Comparison of ENCODE assay signal across 9 mouse cellular contexts in genomic region chr8:70964159-70964558, GRCm38 (mm10). TPM values are rescaled to one million over a fixed set of nuclear protein-coding genes. Genes with fewer than 3 reads are reported as not detected.
A peak's percentile ranks its signal among the peaks of the same experiment; 100 is the strongest.
DNase-seq lines count a peak whose midpoint lies in the region; ATAC-seq and TF ChIP-seq lines count a peak whose summit lies in the region.
"Had no signal": no experiment of that assay in that cellular context is flagged by ENCODE, and none has a peak within 500 bp of the region (broad histone marks: within the 10 kb centered on the region; RNA-seq: fewer than 3 reads in every experiment).

No protein-coding gene starts in this region.

- H3K9ac ChIP-seq in hindbrain, postnatal 0 days (replicated peaks; ENCODE audit: low read length), result no peak overlapping the region
- H3K9ac ChIP-seq in hindbrain, embryonic 16.5 days (ENCODE audit: low read depth, low read length), result no peak overlapping the region
- H3K9ac ChIP-seq in limb, embryonic 15.5 days, result no peak overlapping the region

- 6% methylated on average over 3 of the region's 3 CpGs for WGBS in hindbrain, postnatal 0 days
- WGBS in hindbrain, embryonic 16.5 days, result 6% methylated on average over 3 of the region's 3 CpGs
- WGBS in limb, embryonic 15.5 days, result 4% methylated on average over 3 of the region's 3 CpGs

- DNase-seq in hindbrain, postnatal 0 days (ENCODE audit: low spot score), result peak; percentile 12
- no peak for DNase-seq in G1E (ENCODE audit: low spot score)
- peak; percentile 10 for DNase-seq in cerebellum, adult 11-12 months
- DNase-seq in heart, postnatal 10 days, result peak; percentile 29 to 43
- DNase-seq in spleen, postnatal 4 days (ENCODE audit: low spot score in 2 of 2), result peak; percentile 31 to 66

- no peaks in the 10 kb centered on the region for H3K36me3 ChIP-seq in hindbrain, postnatal 0 days (ENCODE audit: insufficient read depth, low read length)
- H3K36me3 ChIP-seq in hindbrain, embryonic 16.5 days (ENCODE audit: control insufficient read depth, insufficient read depth, low read length), result no peaks in the 10 kb centered on the region
- H3K36me3 ChIP-seq in G1E (replicated peaks), result no peaks in the 10 kb centered on the region
- H3K36me3 ChIP-seq in limb, embryonic 15.5 days, result no peaks in the 10 kb centered on the region

- no peak overlapping the region for H3K27ac ChIP-seq in hindbrain, postnatal 0 days
- no peak overlapping the region for H3K27ac ChIP-seq in hindbrain, embryonic 16.5 days (ENCODE audit: low read depth, low read length)
- H3K27ac ChIP-seq in limb, embryonic 15.5 days, result no peak overlapping the region

- peak; percentile 65 for TF ChIP-seq CTCF in hindbrain, postnatal 0 days (IDR thresholded peaks at IDR 0.05; ENCODE audit: low read depth)
- TF ChIP-seq CTCF in G1E (IDR thresholded peaks at IDR 0.05; ENCODE audit: low read depth, low read length), result peak; percentile 21; the same call in 1 of the 2 replicates

- H3K4me1 ChIP-seq in hindbrain, postnatal 0 days (ENCODE audit: insufficient read depth, low read length), result no peaks in the 10 kb centered on the region
- no peaks in the 10 kb centered on the region for H3K4me1 ChIP-seq in hindbrain, embryonic 16.5 days (ENCODE audit: control insufficient read depth, insufficient read depth, low read depth, low read length)
- no peaks in the 10 kb centered on the region for H3K4me1 ChIP-seq in G1E (ENCODE audit: insufficient read depth, low read depth, low read length)
- no peaks in the 10 kb centered on the region for H3K4me1 ChIP-seq in limb, embryonic 15.5 days

- ATAC-seq in hindbrain, postnatal 0 days, result no peak
- no peak for ATAC-seq in hindbrain, embryonic 16.5 days
- no peak for ATAC-seq in G1E (ENCODE audit: extremely low read depth, insufficient number of reproducible peaks, low FRiP score, poor library complexity, severe bottlenecking)
- ATAC-seq in limb, embryonic 15.5 days (ENCODE audit: insufficient number of reproducible peaks, low FRiP score, low TSS enrichment, low read depth), result peak; percentile 65
- ATAC-seq in monocyte, adult 5-6 weeks (replicated peaks; ENCODE audit: insufficient number of reproducible peaks, low FRiP score, low TSS enrichment, poor library complexity, severe bottlenecking), result no peak

- H3K4me2 ChIP-seq in hindbrain, postnatal 0 days (ENCODE audit: low read depth, low read length), result no peak overlapping the region
- H3K4me2 ChIP-seq in hindbrain, embryonic 16.5 days (ENCODE audit: low read length), result no peak overlapping the region
- H3K4me2 ChIP-seq in limb, embryonic 15.5 days, result no peak overlapping the region

- H3K27me3 ChIP-seq in hindbrain, postnatal 0 days (ENCODE audit: insufficient read depth, low read length), result no peaks in the 10 kb centered on the region
- no peaks in the 10 kb centered on the region for H3K27me3 ChIP-seq in hindbrain, embryonic 16.5 days (replicated peaks; ENCODE audit: control insufficient read depth, insufficient read depth, low read length)
- H3K27me3 ChIP-seq in G1E (ENCODE audit: insufficient read depth, low read length), result no peaks in the 10 kb centered on the region
- H3K27me3 ChIP-seq in limb, embryonic 15.5 days, result no peaks in the 10 kb centered on the region

- H3K9me3 ChIP-seq in hindbrain, postnatal 0 days (ENCODE audit: low read length), result no peaks in the 10 kb centered on the region
- no peaks in the 10 kb centered on the region for H3K9me3 ChIP-seq in hindbrain, embryonic 16.5 days (ENCODE audit: control insufficient read depth, low read length)
- H3K9me3 ChIP-seq in G1E (replicated peaks), result no peaks in the 10 kb centered on the region
- no peaks in the 10 kb centered on the region for H3K9me3 ChIP-seq in limb, embryonic 15.5 days
- H3K9me3 ChIP-seq: megakaryocyte, embryonic 14.5 days had no signal

- intact Hi-C loops in heart, postnatal 10 days (cut with DNase I), result loop anchor here (1.0 kb wide), 1 partner anchor 66 kb away; no protein-coding TSS in a partner anchor

- H3K4me3 ChIP-seq in hindbrain, postnatal 0 days (ENCODE audit: low read length), result no peak overlapping the region
- no peak overlapping the region for H3K4me3 ChIP-seq in hindbrain, embryonic 16.5 days (ENCODE audit: low read length)
- H3K4me3 ChIP-seq in G1E (ENCODE audit: low read depth, low read length), result no peak overlapping the region
- H3K4me3 ChIP-seq in limb, embryonic 15.5 days, result no peak overlapping the region
- H3K4me3 ChIP-seq: megakaryocyte, embryonic 14.5 days had no signal

RNA-seq across cellular contexts. Expression of gene Map1s, which starts 58.4 kb away (rescaled TPM):
- 98.1 and 98.6 TPM in 2 replicates for total RNA-seq in hindbrain, postnatal 0 days (2014; rRNA removed)
- polyA plus RNA-seq in hindbrain, postnatal 0 days (2015; fragmentation: Nextera tagmentation; extraction: Ambion mirVana), result 52.3 and 54.4 TPM in 2 replicates
- polyA plus RNA-seq in hindbrain, embryonic 16.5 days (2015; fragmentation: Nextera tagmentation; extraction: Ambion mirVana), result 57.8 and 71.4 TPM in 2 replicates
- total RNA-seq in G1E (2014; fragmentation: Nextera tagmentation) (26.3 and 29.6 TPM in 2 replicates), G1E (2017) (8.7 and 9.5 TPM in 2 replicates)
- polyA plus RNA-seq in G1E (2012), result 135 and 147 TPM in 2 replicates
- 10 to 100 TPM; 31.0 to 32.3 TPM for total RNA-seq in heart, postnatal 10 days (2021)
- polyA plus RNA-seq in limb, embryonic 15.5 days (2015; fragmentation: Nextera tagmentation; extraction: Ambion mirVana), result 43.3 and 49.4 TPM in 2 replicates
- 13.9 to 21.9 TPM (median 17.2 TPM) in 3 replicates for total RNA-seq in monocyte, adult 5-6 weeks (2017)
